Mouse (Mus musculus) hindbrain, embryonic 15.5 days (tissue): ENCODE measurements around the gene Olfr1228. TPM values are rescaled to one million over a fixed set of nuclear protein-coding genes. Genes with fewer than 3 reads are reported as not detected.

ENCODE experiments used
- ATAC-seq: fragments of 200-750 bp; cut with Nextera tagmentation; 2 replicates; pipeline ENCODE4 v1.8.0; 2017; ENCODE audit warnings: low read depth, moderate number of reproducible peaks, moderate TSS enrichment; ENCODE audit not compliant: low FRiP score
- H3K27ac ChIP-seq: fragments of 300-500 bp; sonication (generic); replicated peaks from 2 replicates; pipeline ENCODE4 v1.5.1; 2015; ENCODE audit warnings: mild to moderate bottlenecking, inconsistent platforms
- H3K27me3 ChIP-seq: fragments of 300-500 bp; sonication (generic); 2 replicates; pipeline ENCODE4 v1.6.1; 2015; ENCODE audit warnings: control low read depth, inconsistent platforms
- H3K36me3 ChIP-seq: fragments of 300-500 bp; sonication (generic); 2 replicates; pipeline ENCODE4 v1.6.1; 2015; ENCODE audit warnings: control low read depth, inconsistent platforms
- H3K4me1 ChIP-seq: fragments of 300-500 bp; sonication (generic); replicated peaks from 2 replicates; pipeline ENCODE4 v1.6.1; 2015; ENCODE audit warnings: control low read depth, inconsistent platforms
- H3K4me2 ChIP-seq: fragments of 300-500 bp; sonication (generic); 2 replicates; pipeline ENCODE4 v1.6.1; 2015; ENCODE audit warnings: moderate library complexity, mild to moderate bottlenecking, inconsistent platforms
- H3K4me3 ChIP-seq: fragments of 300-500 bp; sonication (generic); 2 replicates; pipeline ENCODE4 v1.5.1; 2015; ENCODE audit warnings: mild to moderate bottlenecking, inconsistent platforms
- H3K9ac ChIP-seq: fragments of 300-500 bp; sonication (generic); 2 replicates; pipeline ENCODE4 v1.6.1; 2015; ENCODE audit warnings: inconsistent platforms
- H3K9me3 ChIP-seq: fragments of 300-500 bp; sonication (generic); 2 replicates; pipeline ENCODE4 v1.6.1; 2016; ENCODE audit warnings: control low read depth, inconsistent platforms
- WGBS: fragments of 180-500 bp; shearing (Covaris S2); methylation state at CpG from one replicate; pipeline ENCODE4 v1.1.7; 2015; 5-methylcytosine and 5-hydroxymethylcytosine counted together
- polyA plus RNA-seq: library from polyadenylated mRNA; unstranded; fragments of >200 nt; fragmentation: Nextera tagmentation; extraction: Ambion mirVana; gene quantifications from 2 replicates; pipeline ENCODE4 v1.2.1, GENCODE M21; 2015

Olfr1228 gene
- not detected in 2 replicates for polyA plus RNA-seq

DNA sequence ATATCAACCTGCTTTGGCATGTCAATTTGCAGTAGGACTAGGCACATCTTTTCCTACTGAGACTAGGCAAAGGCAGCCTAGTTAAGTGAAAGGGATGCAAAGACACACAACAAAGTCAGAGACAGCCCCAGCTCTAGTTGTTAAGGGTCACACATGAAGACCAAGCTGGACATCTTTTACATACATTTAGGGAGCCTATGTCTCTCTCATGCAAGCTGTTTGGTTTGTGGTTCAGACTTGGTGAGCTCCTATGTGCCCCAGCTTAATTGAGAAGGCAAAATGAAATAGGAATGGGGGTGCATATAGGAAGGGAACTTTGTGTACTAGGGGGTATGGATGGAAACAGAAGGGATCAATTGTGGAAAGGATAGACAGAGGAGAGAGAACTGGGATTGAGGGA lies at the start of gene Olfr1228:
Olfr1228 (minus strand) TSS at position 101 of the 400 bp plus-strand sequence.
- Histone ChIP-seq H3K27me3 (no peaks in the 10 kb centered on the region), H3K9ac (no peak within 1 kb of the TSS), H3K27ac (no peak within 1 kb of the TSS), H3K4me3 (no peak within 1 kb of the TSS), H3K9me3 (no peaks in the 10 kb centered on the region), H3K4me1 (no peaks in the 10 kb centered on the region), H3K4me2 (no peak within 1 kb of the TSS), H3K36me3 (no peaks in the 10 kb centered on the region)
- no peak for ATAC-seq

DNA sequence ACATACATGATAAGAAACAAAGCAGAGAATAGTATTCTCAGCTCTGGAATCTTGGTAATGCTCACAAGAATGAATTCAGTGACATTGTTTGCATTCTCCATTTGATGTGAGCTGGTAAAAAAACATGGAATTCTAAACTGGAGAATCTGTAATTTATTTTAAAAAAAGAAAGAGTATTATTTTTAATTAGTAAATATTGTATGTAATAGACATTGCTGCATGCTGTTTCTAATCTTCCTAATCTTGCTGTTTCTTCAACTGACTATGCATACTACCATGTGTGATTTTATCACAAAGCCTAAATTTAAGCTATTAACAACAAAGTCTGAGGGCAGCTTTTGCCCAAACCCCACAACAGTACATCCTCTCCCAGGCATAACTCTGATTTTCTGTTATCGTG lies 43.3 kb upstream of the Olfr1228 start, which contains the start of gene Olfr1230:
Olfr1230 (minus strand) TSS at position 101 of the 400 bp plus-strand sequence.
- no peak within 1 kb of the TSS for H3K27ac ChIP-seq

GRCm38 (mm10) chr2:89287914-89288313 lies 34.1 kb upstream of the Olfr1228 start, which contains the start of gene Olfr1229:
Gene Olfr1229, minus strand, starts transcription at chr2:89288014.
- Histone ChIP-seq H3K9ac (no peak within 1 kb of the TSS), H3K4me1 (no peaks in the 10 kb centered on the region), H3K27me3 (no peaks in the 10 kb centered on the region), H3K27ac (no peak within 1 kb of the TSS), H3K9me3 (no peaks in the 10 kb centered on the region), H3K36me3 (no peaks in the 10 kb centered on the region), H3K4me3 (no peak within 1 kb of the TSS), H3K4me2 (no peak within 1 kb of the TSS)
- WGBS: 89% methylated on average over 2 of the region's 2 CpGs
- ATAC-seq: no peak

More for the DNA sequence above, 43.3 kb upstream of the Olfr1228 start, which contains the start of gene Olfr1230:
- H3K4me1 ChIP-seq: no peaks in the 10 kb centered on the region
- ATAC-seq: no peak
- no peaks in the 10 kb centered on the region for H3K27me3 ChIP-seq
- no peaks in the 10 kb centered on the region for H3K9me3 ChIP-seq
- no peaks in the 10 kb centered on the region for H3K36me3 ChIP-seq
- H3K4me2 ChIP-seq: no peak within 1 kb of the TSS
- no peak within 1 kb of the TSS for H3K4me3 ChIP-seq
- 87% methylated on average over 1 of the region's 1 CpGs for WGBS
- no peak within 1 kb of the TSS for H3K9ac ChIP-seq

DNA sequence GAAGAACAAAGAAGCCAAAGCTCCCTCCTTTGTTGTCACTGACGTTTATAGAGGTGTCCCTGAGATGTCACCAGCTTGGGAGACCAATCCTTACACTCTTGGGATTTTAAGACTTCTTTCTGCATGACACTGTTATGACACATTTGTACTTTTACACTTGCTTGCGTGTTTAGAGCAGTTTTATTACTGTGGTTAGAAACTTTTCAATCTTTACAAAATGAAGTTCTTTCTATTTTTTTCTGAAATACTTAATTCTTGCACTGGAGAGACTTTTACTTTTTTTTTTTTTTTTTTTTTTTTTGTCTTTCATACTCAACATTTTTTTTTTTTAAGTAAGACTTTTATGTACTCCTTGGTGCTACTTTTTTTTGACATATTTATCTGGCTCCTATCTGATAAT lies 53.9 kb downstream of the Olfr1228 start, which contains the start of gene Olfr1226:
Olfr1226 (minus strand) TSS at position 101 of the 400 bp plus-strand sequence.
- H3K4me2 ChIP-seq: no peak within 1 kb of the TSS
- ATAC-seq: no peak
- no peaks in the 10 kb centered on the region for H3K9me3 ChIP-seq
- no peaks in the 10 kb centered on the region for H3K4me1 ChIP-seq
- WGBS: 63% methylated on average over 2 of the region's 2 CpGs
- no peak within 1 kb of the TSS for H3K4me3 ChIP-seq
- no peak within 1 kb of the TSS for H3K27ac ChIP-seq
- no peaks in the 10 kb centered on the region for H3K36me3 ChIP-seq
- no peak within 1 kb of the TSS for H3K9ac ChIP-seq
- no peaks in the 10 kb centered on the region for H3K27me3 ChIP-seq

Other genes starting within 250 kb of the Olfr1228 start
- gene Olfr1215, start 247.1 kb downstream of the Olfr1228 start, polyA plus RNA-seq: not detected in 2 replicates
- not detected in 2 replicates for gene Olfr1216, start 235.7 kb downstream of the Olfr1228 start, polyA plus RNA-seq
- gene Olfr1217, start 222.0 kb downstream of the Olfr1228 start, polyA plus RNA-seq: not detected in 2 replicates
- not detected in 2 replicates for gene Olfr1218, start 192.9 kb downstream of the Olfr1228 start, polyA plus RNA-seq
- not detected in 2 replicates for gene Olfr1219, start 170.5 kb downstream of the Olfr1228 start, polyA plus RNA-seq
- gene Olfr1220, start 147.2 kb downstream of the Olfr1228 start, polyA plus RNA-seq: not detected in 2 replicates
- gene Olfr1221, start 136.8 kb downstream of the Olfr1228 start, polyA plus RNA-seq: not detected in 2 replicates
- not detected in 2 replicates for gene Olfr1222, start 121.0 kb downstream of the Olfr1228 start, polyA plus RNA-seq
- not detected in 2 replicates for gene Olfr1223, start 102.5 kb downstream of the Olfr1228 start, polyA plus RNA-seq
- gene Olfr1224-ps1, start 90.0 kb downstream of the Olfr1228 start, polyA plus RNA-seq: not detected in 2 replicates
- gene Olfr1225, start 79.4 kb downstream of the Olfr1228 start, polyA plus RNA-seq: not detected in 2 replicates
- not detected in 2 replicates for gene Olfr1226, start 54.0 kb downstream of the Olfr1228 start, polyA plus RNA-seq
- gene Olfr1229, start 34.0 kb upstream of the Olfr1228 start, polyA plus RNA-seq: not detected in 2 replicates
- not detected in 2 replicates for gene Olfr1230, start 43.2 kb upstream of the Olfr1228 start, polyA plus RNA-seq
- gene Olfr1231, start 53.0 kb upstream of the Olfr1228 start, polyA plus RNA-seq: not detected in 2 replicates
- not detected in 2 replicates for gene Olfr1232, start 75.6 kb upstream of the Olfr1228 start, polyA plus RNA-seq
- gene Olfr1233, start 88.3 kb upstream of the Olfr1228 start, polyA plus RNA-seq: not detected in 2 replicates
- not detected in 2 replicates for gene Olfr1234, start 110.8 kb upstream of the Olfr1228 start, polyA plus RNA-seq
- not detected in 2 replicates for gene Olfr1238, start 155.6 kb upstream of the Olfr1228 start, polyA plus RNA-seq
- gene Olfr1239, start 166.3 kb upstream of the Olfr1228 start, polyA plus RNA-seq: not detected in 2 replicates
- not detected in 2 replicates for gene Olfr1240, start 188.9 kb upstream of the Olfr1228 start, polyA plus RNA-seq
- not detected in 2 replicates for gene Olfr1241, start 233.1 kb upstream of the Olfr1228 start, polyA plus RNA-seq
- not detected in 2 replicates for gene Olfr1242, start 244.3 kb upstream of the Olfr1228 start, polyA plus RNA-seq